Mouse (Mus musculus): ENCODE measurements around the gene Tmem150b. TPM values are rescaled to one million over a fixed set of nuclear protein-coding genes. Genes with fewer than 3 reads are reported as not detected.

Gene Tmem150b
- total and polyA plus RNA-seq, 3 experiments = 0.31 to 1.4 TPM; not detected in 1

- H3K9ac ChIP-seq (ENCODE audit: control insufficient read depth, low read depth, low read length, poor library complexity, severe bottlenecking) = no peak overlapping the region
- no peaks in the 10 kb centered on the region for H3K9me3 ChIP-seq (replicated peaks; ENCODE audit: insufficient read depth, low read length)
- H3K79me2 ChIP-seq (ENCODE audit: control insufficient read depth, insufficient read depth, low read length, poor library complexity) = no peaks in the 10 kb centered on the region
- no peaks in the 10 kb centered on the region for H3K27me3 ChIP-seq (ENCODE audit: control insufficient read depth in 1 of 2, insufficient read depth in 2 of 2, low read length in 2 of 2)
- no peaks in the 10 kb centered on the region for H3K4me1 ChIP-seq (ENCODE audit: control insufficient read depth in 1 of 2, insufficient read depth in 2 of 2, low read length in 2 of 2)
- H3K27ac ChIP-seq (ENCODE audit: control insufficient read depth, low read depth, low read length) = no peak overlapping the region
- TF ChIP-seq UBTF (IDR thresholded peaks at IDR 0.05; ENCODE audit: borderline replicate concordance, insufficient read depth, low read depth, low read length) (no peak), MAZ (IDR thresholded peaks at IDR 0.05; ENCODE audit: low read depth, low read length) (no peak), E2F4 (IDR thresholded peaks at IDR 0.05; ENCODE audit: borderline replicate concordance, low read depth, low read length) (no peak), RCOR1 (IDR thresholded peaks at IDR 0.05; ENCODE audit: low read depth, low read length) (no peak), USF2 (IDR thresholded peaks at IDR 0.05; ENCODE audit: borderline replicate concordance in 1 of 2, insufficient read depth in 1 of 2, low read depth in 1 of 2, low read length in 2 of 2) (no peak), GABPA (IDR thresholded peaks at IDR 0.05; ENCODE audit: low read depth, low read length) (no peak), POLR2A (IDR thresholded peaks at IDR 0.05; ENCODE audit: control insufficient read depth in 1 of 2, insufficient read depth in 1 of 2, low read depth in 1 of 2, low read length in 2 of 2, poor library complexity in 1 of 2) (no peak), MEF2A (IDR thresholded peaks at IDR 0.05; ENCODE audit: extremely low read depth, insufficient replicate concordance, low read depth, low read length, poor library complexity, severe bottlenecking) (no peak), BHLHE40 (IDR thresholded peaks at IDR 0.05; ENCODE audit: borderline replicate concordance, low read depth, low read length) (no peak), TAL1 (IDR thresholded peaks at IDR 0.05; ENCODE audit: low read length) (no peak), ETS1 (IDR thresholded peaks at IDR 0.05; ENCODE audit: low read depth, low read length) (no peak), POLR2AphosphoS2 (IDR thresholded peaks at IDR 0.05; ENCODE audit: low read length) (no peak), ZKSCAN1 (IDR thresholded peaks at IDR 0.05; ENCODE audit: low read depth, low read length) (no peak), MYB (IDR thresholded peaks at IDR 0.05; ENCODE audit: low read depth, low read length) (no peak), ELF1 (IDR thresholded peaks at IDR 0.05; ENCODE audit: low read depth, low read length) (no peak), SMC3 (IDR thresholded peaks at IDR 0.05; ENCODE audit: low read depth, low read length) (no peak), ZMIZ1 (IDR thresholded peaks at IDR 0.05; ENCODE audit: low read depth, low read length) (no peak), JUND (IDR thresholded peaks at IDR 0.05; ENCODE audit: low read depth, low read length) (no peak), TBP (IDR thresholded peaks at IDR 0.05; ENCODE audit: low read depth, low read length) (no peak)
- H3K36me3 ChIP-seq (ENCODE audit: control insufficient read depth in 1 of 2, insufficient read depth in 2 of 2, low read length in 2 of 2) = no peaks in the 10 kb centered on the region
- DNase-seq (ENCODE audit: low read depth, low spot score) = no peak
- no peak overlapping the region for H3K4me3 ChIP-seq (ENCODE audit: control insufficient read depth in 1 of 2, insufficient read depth in 1 of 2, low read depth in 2 of 2, low read length in 2 of 2)
These were observed 33.9 kb downstream of the Tmem150b start for GRCm38 (mm10) chr7:4690951-4691653.

GRCm38 (mm10) chr7:4690387-4690786 is 34.7 kb downstream of the Tmem150b start, which contains the start of gene Brsk1:
Gene Brsk1, plus strand, starts transcription at chr7:4690604.
- H3K9ac ChIP-seq (ENCODE audit: control insufficient read depth, low read depth, low read length, poor library complexity, severe bottlenecking) = no peak within 1 kb of the TSS
- H3K79me2 ChIP-seq (ENCODE audit: control insufficient read depth, insufficient read depth, low read length, poor library complexity) = no peaks in the 10 kb centered on the region
- no peak for DNase-seq (ENCODE audit: low read depth, low spot score)
- TF ChIP-seq CHD2 (IDR thresholded peaks at IDR 0.05; ENCODE audit: low read length) (no peak), CHD1 (IDR thresholded peaks at IDR 0.05; ENCODE audit: low read depth, low read length) (no peak), POLR2AphosphoS5 (IDR thresholded peaks at IDR 0.05; ENCODE audit: borderline replicate concordance, low read depth, low read length) (no peak), SMC3 (IDR thresholded peaks at IDR 0.05; ENCODE audit: low read depth, low read length) (no peak), ZNF384 (IDR thresholded peaks at IDR 0.05; ENCODE audit: low read depth, low read length) (no peak), E2F4 (IDR thresholded peaks at IDR 0.05; ENCODE audit: borderline replicate concordance, low read depth, low read length) (no peak), RCOR1 (IDR thresholded peaks at IDR 0.05; ENCODE audit: low read depth, low read length) (no peak), CTCF (IDR thresholded peaks at IDR 0.05 in 2 of 3, conservative IDR thresholded peaks at IDR 0.05 in 1 of 3; ENCODE audit: control insufficient read depth in 1 of 3, insufficient read depth in 1 of 3, low read depth in 2 of 3, low read length in 3 of 3, poor library complexity in 1 of 3, severe bottlenecking in 1 of 3) (no peak), UBTF (IDR thresholded peaks at IDR 0.05; ENCODE audit: borderline replicate concordance, insufficient read depth, low read depth, low read length) (no peak), NELFE (IDR thresholded peaks at IDR 0.05; ENCODE audit: low read depth, low read length) (no peak), USF2 (IDR thresholded peaks at IDR 0.05; ENCODE audit: borderline replicate concordance in 1 of 2, insufficient read depth in 1 of 2, low read depth in 1 of 2, low read length in 2 of 2) (no peak), BHLHE40 (IDR thresholded peaks at IDR 0.05; ENCODE audit: borderline replicate concordance, low read depth, low read length) (no peak), ETS1 (IDR thresholded peaks at IDR 0.05; ENCODE audit: low read depth, low read length) (no peak), USF1 (IDR thresholded peaks at IDR 0.05; ENCODE audit: low read depth, low read length) (no peak), TAL1 (IDR thresholded peaks at IDR 0.05; ENCODE audit: low read length) (no peak), TBP (IDR thresholded peaks at IDR 0.05; ENCODE audit: low read depth, low read length) (no peak), KAT2A (conservative IDR thresholded peaks at IDR 0.05; ENCODE audit: low read depth, low read length) (no peak), RAD21 (IDR thresholded peaks at IDR 0.05; ENCODE audit: low read depth, low read length) (no peak), MAX (IDR thresholded peaks at IDR 0.05; ENCODE audit: low read length) (no peak), SIN3A (IDR thresholded peaks at IDR 0.05; ENCODE audit: low read length) (no peak)
- no peak within 1 kb of the TSS for H3K4me3 ChIP-seq (ENCODE audit: control insufficient read depth in 1 of 2, insufficient read depth in 1 of 2, low read depth in 2 of 2, low read length in 2 of 2)
- H3K9me3 ChIP-seq (replicated peaks; ENCODE audit: insufficient read depth, low read length) = no peaks in the 10 kb centered on the region
- no peaks in the 10 kb centered on the region for H3K27me3 ChIP-seq (ENCODE audit: control insufficient read depth in 1 of 2, insufficient read depth in 2 of 2, low read length in 2 of 2)
- H3K36me3 ChIP-seq (ENCODE audit: control insufficient read depth in 1 of 2, insufficient read depth in 2 of 2, low read length in 2 of 2) = no peaks in the 10 kb centered on the region
- no peak within 1 kb of the TSS for H3K27ac ChIP-seq (ENCODE audit: control insufficient read depth, low read depth, low read length)
- no peaks in the 10 kb centered on the region for H3K4me1 ChIP-seq (ENCODE audit: control insufficient read depth in 1 of 2, insufficient read depth in 2 of 2, low read length in 2 of 2)

All from MEL (cell line).